Mouse (Mus musculus): Measurements from ENCODE around the gene Tjp2. TPM values are rescaled to one million over a fixed set of nuclear protein-coding genes. Genes with fewer than 3 reads are reported as not detected.
"Not testable (repeated sequence)": the region's sequence is repeated elsewhere in the genome, so short reads cannot be mapped to it uniquely, and the experiment has no call there.

Gene Tjp2
- polyA plus RNA-seq, 2 experiments from 2014 or later, result 4.5 to 6.0 TPM

DNA sequence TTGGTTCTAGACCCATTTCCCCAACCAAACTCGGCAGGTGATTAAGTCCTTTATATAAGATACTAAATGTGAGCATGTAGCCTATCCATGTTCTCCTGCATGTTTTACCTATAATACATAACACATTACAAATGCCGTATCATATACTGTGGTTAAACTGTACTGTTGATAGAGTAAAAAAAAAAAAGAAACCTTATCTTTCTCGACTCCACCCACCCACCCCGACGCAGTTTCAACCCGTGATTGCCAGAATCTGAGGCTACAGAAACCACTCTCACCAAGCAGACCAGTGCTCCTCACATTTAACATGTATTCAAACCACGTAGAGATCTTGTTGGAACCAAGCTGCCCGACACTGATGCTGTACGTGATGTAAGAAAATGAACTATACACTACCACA, 102.2 kb downstream of the Tjp2 start:
- no peak for ATAC-seq

DNA sequence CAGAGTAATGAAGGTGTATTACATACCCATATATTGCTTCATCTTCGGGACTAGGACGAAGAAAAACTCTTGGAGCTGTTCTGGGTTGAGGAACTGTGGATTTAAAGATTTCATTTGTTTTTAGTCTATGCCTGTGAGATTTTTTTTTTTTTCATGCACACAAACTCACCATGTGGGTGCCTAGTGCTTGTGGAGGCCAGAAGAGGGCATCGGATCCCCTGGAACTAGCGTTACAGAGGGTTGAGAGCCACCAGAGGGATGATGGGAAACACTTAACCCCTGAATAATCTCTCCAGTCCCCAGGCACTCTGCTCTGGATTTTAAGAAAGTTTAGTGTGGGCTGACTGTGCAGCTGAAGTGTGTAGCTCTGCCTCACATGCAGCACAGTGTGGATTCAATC, 104.0 kb downstream of the Tjp2 start:
- no peak for ATAC-seq

DNA sequence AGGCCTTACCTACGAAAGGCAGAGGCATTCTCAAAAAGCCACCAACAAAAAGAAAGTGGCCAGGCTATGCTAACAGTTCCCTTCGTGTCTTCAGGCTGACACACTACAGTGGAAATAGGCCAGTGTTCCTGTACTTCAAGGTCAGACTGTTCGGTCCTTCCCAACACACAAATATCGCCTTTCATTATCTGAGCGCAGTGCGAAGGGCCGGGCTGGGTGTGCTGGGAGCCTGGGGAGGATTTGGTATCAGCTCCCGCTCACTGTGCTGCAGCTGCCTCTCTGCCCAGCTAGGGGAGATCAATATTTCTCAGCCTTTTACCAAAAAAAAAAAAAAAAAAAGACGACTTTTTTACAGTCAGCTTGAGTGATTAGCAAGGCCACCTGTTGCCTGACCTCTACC, 106.1 kb downstream of the Tjp2 start:
- ATAC-seq, result no peak

DNA sequence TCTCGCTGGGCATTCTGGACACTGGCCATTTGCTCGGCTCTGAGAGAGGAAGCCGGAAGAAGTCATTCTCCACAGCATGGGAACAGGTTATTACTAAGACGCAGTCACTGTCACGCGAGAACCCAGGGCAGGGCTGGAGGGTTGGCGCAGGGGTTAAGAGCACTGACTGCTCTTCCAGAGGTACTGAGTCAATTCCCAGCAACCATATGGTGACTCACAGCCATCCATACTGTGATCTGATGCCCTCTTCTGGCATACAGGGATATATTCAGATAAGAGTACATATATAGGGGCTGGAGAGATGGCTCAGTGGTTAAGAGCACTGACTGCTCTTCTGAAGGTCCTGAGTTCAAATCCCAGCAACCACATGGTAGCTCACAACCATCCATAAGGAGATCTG, 113.2 kb downstream of the Tjp2 start:
- ATAC-seq, result no peak

DNA sequence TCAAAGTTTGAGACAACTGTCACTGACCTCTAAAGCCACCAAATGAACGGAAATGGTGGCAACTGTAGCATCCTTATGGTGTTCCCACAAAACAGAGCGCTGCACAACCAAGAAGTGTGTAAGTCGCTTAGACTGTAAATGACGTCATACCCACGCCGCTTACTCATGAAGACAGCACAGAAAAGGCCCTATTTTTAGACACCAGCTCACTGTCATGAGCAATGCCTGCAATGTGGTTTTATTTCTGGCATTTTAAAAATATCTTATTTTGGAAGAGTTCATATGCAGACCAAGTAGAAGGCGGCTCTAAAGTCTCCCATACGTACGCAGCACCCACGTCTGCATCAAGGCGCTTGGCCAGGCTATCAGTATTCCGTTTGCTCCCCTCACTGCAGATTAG, 117.1 kb downstream of the Tjp2 start:
- ATAC-seq, result no peak

DNA sequence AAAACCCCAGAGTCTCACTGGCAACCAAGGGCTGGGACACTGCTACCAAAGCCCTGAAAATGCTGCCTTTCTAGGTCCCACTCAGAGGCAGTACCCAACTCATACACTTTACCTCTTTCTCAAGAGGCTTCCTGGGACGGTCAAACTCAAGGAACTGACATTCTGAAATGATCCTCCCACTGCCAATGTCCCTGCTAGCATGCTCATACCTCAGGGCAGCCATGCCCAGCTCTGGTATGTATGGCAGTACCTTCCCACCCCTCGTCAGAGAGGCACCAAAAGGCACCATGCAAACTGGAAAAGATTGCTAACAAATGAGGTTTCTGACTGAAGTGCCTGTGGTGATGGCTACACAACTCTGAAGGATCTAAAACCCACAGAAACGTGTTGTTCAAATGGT, 121.0 kb downstream of the Tjp2 start:
- no peak for ATAC-seq

DNA sequence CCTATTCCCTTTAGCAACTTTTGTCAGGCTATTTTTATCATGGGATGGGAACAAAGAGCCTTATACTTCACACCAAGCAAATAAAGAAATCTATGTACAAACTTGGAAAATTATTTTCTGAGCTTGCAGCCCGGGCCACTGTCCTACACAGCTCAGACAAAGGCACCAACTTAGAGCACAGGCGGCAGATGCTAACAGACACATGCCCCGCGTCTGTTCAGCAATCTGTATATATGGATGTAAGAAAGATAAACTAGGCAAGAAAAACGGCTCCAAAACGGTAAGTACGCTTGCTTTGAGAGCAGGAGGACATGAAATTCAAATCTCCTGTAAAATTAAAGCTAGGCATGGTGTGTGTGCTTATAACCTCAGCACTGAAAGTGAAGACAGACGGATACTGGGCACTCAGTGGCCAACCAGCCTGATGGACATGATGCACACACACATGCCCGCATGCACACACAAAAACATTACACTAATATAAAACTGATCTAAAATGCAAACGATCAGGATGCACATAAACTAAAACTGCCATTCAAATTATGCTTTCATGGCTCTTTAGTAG, 122.2 kb downstream of the Tjp2 start:
- no peak for ATAC-seq

DNA sequence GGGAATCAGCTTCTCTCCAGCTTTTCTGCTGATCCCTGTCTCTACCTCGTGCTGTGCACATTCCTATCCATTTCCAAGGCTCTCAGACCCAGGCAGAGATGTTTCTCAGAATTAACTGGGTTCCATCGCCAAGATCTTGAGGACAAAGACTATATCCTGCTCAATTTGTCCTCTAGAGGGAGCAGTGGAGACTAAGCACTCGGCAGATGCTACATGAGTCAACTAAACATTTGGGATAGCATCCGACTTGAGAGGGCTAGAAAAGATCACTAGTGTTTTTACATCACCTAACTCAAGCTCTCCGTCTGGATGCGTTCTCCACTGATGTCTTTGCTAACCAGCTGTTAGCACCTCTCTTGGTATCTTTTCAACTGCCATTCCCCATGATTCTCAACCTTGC, 123.6 kb downstream of the Tjp2 start:
- ATAC-seq, result no peak

DNA sequence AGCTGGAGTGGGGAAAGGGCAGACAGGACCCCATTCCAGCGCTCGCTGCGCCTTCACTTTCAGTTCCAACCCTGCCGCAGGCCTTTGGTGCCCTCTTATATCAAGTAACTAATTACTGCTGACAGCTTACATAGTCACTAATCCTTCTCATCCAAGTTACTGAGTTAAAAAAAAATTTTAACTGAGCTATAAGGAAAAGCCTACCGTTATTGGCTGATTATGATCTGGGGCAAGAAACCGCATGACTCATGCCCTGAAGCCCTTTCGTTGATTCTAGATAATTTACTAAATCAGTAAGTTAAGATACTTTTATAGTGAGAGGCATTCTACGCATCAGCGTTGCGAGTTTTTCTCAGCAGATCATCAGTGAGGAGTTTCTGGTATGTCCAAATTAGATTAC, 126.1 kb downstream of the Tjp2 start:
- ATAC-seq, result no peak

DNA sequence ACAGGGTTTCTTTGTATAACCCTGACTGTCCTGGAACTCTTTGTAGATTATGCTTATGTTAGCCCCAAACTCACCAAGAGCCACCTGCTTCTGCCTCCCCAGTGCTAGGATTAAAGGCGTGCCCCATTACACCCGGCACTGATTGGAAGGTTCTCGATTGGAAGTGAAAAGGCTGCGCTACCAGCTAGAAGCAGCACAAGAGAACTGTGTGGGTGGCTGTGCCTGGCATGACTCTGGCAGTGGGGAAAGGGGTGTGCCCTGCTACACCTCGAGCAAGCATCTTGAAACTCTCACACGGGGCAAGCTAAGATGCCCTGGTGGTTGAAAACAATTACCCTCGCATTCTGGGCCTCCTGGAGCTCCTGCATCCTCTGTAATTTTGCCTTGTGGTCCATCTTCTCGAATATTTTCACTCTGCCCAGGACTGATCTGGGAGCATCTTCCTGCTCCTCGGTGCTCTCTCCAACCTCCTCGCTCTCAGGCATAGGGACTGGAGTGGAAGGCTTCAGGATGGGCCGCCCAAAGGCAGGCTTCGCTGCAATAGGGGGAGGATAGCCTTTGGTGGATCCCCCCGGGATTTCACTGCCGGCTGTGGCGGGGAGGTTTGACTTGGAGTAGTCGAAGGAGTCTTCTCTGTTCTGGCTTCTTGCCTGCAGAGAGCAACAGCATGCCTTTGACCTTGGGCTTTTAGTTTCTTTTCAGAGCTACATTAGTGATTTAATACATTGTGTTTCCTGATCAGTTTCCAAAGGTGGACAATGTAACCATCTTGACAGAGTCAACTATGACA, 127.0 kb downstream of the Tjp2 start:
- ATAC-seq, result no peak

DNA sequence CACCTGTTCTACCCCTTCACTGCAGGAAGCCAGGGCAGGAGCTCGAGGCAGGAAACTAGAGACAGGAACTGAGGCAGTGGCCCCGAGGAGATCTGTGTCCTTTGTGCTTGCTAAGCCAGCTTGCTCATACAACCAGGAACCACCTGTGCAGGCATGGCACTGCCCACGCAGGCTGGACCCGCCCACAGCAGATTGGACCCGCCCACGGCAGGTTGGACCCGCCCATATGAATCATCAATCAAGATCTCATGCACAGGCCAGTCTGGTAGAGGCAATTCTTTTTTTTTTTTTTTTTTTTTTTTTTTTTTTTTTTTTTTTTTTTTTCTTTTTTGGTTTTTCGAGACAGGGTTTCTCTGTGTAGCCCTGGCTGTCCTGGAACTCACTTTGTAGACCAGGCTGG, 132.8 kb downstream of the Tjp2 start:
- not testable (repeated sequence) for ATAC-seq

DNA sequence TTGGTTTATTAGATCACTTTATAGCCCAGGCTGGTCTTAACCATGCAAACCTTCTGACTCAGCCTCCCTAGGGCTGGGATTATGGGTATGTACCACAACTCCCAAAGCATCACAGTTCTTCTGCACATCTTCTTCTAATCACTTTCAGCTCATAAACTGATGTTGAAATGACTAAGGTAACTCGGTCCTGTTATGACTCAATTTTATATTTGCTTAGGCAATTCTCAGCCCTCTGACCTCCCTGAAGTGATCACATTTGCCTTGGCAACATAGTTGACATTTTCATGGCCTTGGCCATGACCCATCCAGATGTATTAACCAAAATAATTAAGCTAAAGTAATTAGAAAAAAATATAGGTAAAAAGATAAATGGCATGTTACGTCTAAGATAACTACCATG, 134.5 kb downstream of the Tjp2 start:
- no peak for ATAC-seq

DNA sequence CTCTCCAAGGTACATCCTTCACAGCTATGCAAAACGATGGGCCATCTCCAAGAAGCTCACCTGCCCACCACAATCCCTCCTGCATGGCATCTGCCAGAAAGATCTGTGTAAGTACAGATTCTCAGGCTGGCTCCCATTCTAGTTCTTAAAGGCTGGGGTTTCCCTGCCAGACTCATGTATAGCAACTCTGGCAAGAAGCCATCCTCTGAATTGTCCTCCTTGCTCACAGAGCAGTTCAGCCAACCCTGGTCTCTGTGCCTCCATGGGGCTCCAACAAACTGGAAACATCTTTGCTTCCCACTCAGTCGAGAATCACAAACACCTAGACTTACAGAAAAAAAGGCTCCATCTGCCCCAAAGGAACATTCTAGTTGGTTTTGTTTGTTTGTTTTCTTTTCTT, 139.5 kb downstream of the Tjp2 start:
- no peak for ATAC-seq

DNA sequence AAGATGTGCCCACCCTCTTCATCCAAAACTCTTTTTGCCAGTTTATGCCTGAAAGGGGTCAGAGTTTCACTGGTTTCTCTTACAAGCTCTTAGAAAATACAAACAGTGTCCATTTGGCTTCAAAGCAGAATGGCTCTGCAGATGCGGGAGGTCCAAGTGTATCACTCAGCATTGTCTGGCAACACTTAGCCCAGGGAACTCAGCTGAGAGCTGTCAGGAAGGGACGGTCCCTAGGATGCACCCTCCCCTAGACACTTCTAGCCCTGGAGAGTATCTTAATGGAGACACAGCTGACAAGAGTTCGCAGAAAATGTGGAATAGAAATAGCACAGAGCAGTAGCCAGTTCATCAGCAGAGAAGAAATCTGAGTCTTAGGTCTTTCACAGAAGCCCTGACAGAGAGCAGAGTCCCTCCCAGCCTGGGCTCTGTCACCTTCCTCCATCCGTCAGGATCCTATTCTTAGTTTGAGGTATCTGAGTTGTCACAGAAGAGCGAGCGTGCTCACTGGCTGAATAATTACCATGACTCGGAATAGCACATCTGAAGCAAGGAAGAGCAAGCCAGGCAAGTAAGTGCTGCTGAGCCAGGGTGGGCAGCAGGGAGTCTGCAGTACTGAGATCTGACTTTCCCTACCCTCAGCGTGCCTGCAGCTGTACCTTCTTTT, 144.3 kb downstream of the Tjp2 start:
- ATAC-seq, result no peak

DNA sequence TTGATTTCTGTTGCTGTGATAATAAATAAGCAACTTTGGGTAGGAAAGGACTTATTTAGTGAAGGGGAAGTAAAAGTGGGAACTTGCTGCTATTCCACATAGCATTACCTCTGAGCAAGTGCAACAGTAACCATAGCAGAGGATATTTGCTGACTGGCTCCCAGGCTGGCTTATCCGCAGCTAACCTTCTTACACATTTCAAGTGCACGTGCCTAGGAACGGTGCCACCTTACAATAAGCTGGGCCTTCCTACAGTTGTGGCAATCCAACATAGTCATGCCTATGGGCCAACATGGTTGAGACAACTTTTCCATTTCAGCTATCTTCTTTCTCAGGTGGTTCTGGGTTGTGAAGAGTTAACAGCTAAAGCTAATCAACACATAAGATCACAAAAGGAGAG, 147.2 kb downstream of the Tjp2 start:
- ATAC-seq, result no peak

DNA sequence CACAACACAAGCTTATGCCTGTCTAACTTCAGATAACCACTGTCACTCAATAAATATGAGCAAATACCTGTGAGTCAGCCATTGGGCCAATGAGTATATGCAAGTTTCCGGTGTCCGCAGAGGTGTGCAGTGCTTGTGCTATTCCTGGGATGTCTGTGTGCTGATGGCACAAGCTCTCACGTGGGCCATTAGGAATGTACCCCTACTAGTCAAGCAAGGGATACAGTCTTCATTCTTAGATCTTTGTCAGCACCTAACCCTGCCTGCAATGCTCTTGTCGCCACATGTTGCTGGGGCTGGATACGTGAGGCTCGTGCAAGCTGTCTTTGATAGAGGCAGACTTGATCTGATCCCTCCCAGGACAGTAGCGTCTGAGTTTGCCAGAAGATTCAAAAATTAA, 148.3 kb downstream of the Tjp2 start:
- no peak for ATAC-seq

DNA sequence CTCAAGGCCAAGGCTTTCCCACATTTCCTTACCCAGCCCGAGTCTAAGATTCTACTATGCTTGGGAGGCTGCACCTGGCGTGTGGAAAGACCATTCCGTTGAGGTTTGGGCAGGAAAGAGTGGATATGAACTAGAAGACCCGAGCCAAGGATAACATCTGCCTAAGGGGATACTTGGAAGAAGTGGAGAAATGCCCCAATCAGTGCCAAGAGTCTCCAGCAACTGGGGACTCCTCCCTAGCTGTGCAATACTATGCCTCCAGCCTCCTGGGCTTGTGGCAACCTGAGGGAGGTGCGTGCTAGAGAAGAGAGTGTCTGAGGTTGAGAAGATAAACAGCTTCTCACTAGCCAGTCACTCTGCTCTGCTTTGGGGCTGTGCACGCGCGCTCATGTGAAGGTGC, 148.9 kb downstream of the Tjp2 start:
- no peak for ATAC-seq

DNA sequence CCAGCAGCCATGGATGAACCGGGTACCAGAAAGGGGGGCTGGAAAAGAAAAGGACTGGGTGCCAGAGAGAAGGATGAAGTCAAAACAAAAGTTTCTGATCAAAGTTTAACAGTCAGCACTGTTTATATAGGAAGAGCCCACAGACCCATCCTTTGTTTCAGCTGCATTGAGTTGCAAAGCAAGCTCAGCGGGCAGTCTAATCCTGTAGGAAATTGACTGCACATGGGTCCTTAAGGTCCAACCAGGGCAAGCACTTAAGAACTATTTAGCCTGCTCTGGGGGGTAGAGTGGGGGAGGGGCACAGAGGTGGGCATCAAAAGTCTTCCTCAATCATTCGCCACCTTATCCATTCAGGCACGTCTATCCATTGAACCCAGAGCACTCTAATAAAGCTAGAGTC, 151.7 kb downstream of the Tjp2 start:
- no peak for ATAC-seq

DNA sequence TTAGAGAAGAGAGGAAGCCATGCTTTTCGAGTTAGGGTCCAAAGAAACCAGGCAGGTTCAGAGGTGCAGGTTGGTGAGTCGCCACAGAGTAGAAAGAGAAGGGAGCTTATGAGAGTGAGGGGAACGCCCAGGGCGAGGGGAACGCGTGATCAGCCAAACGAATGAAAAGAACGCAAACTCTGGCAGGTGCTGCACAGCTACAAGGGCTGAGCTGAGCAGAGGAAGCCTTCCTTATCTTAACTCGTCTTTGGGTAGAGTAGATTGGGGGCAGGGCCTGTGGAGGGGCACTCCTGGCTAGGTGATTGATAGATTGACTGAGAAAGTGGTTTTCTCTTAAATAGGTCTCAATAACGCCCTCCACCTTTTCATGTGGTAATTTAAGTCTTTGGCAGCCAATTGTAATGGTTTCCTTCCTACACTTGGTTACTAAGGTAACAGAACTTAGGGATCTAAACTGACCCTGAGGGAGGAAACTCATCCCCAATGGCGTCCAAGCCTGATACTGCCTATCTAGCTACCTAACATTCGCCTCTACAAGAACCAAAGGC, 160.4 kb downstream of the Tjp2 start:
- no peak for ATAC-seq

DNA sequence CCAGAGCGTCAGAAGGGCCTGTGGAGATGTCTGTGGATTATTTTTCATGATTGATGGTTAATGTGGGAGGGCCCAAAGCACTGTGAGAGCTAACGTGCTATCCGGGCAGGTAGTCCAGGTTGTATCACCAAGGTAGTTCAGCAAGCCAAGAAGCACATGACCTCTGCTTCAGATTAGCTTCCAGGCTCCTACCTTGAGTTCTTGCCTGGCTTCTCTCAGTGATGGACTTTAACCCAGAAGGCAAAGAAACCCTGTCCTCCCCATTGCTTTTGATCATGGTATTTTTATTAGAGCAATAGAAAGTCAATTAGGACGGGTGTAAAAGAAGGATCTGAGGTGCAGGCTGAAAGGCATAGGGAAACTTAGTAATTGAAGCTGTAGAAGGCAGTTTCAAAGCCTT, 161.2 kb downstream of the Tjp2 start:
- no peak for ATAC-seq

DNA sequence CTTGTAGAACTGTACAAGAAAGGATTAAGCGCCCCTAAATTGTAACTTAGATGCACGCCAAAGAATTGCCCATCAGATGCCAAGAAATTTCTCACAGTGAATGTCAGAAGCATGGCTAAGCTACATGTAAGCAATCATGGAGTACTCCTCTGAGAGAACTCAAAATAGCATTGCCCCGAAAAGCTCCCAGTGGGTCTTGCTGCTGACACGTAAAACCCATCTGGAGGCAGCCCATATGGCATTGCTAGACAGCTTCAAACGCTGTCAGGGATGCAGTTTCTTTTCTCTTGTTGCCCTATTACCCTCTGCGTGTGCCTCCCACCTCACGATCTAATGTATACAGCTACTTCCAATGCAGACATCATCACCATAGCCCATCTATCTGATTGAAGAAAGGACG, 166.0 kb downstream of the Tjp2 start:
- no peak for ATAC-seq

DNA sequence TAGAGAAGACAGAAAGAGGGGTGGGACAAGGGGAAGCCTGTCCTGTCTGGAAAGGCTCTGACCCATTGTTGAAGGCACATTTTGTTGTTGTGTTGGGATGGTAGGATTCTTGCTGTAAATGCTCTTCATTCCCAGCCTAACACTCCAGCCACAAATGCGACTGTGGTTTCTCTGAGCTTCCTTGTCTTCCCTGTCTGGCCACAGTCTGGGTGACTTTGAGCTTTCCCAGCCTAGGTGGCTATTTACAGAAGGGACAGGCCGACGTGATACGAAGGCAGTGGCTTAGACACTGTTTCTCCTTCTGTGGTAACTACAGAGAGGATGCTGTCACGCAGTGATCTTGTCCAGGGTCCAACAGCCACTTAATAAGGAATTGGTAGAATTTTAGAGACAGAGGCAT, 166.8 kb downstream of the Tjp2 start:
- ATAC-seq, result no peak

DNA sequence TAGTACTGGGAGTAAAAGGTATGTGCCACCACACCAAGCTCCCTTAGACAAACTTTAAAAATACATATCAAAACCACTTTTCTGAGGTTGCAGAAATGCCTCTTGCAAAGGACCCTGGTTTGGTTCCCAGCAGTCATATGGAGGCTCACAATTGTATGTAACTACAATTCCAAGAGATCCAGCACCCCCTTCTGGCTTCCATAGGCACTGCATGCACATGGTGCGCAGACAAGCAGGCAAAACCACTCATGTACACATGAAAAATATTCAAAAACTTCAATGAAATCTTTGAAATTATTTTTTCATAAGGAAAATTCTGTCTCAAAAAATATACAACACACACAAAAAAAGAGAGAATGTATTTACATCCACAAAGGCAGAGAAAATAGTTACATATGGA, 167.9 kb downstream of the Tjp2 start:
- ATAC-seq, result no peak

DNA sequence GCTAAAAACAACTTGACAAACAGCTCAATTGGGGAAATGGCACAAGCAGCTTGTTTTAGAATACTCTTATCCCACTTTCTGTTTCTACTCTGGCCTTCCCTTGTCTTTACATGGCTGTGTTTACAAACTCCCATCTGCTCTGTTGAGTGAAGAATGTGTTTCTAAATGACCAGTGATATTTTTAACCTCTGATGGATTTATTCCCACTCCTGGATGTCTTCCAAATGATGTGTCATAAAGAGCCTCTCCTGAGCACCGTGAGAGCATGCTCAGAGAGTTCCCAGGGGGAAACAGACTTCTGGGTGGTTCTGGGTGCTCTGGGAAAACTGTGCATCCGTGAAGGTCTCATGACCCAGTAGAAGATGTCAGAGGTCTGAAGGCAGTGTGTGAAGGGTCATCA, 169.9 kb downstream of the Tjp2 start:
- ATAC-seq, result no peak
